Mouse (Mus musculus): ENCODE data around the gene Cldn3.
A peak's percentile ranks its signal among the peaks of the same experiment; 100 is the strongest.

The Cldn3 gene

GRCm38 (mm10) chr5:135035608-135036359 is 49.8 kb downstream of the Cldn3 start:
- DNase-seq (ENCODE audit: low spot score in 2 of 2), result peak; percentile 74 to 82
